Mouse (Mus musculus) cortical plate, adult 2 months (tissue): ENCODE data around the gene Tex48.

ENCODE experiments used
- CTCF ChIP-seq: fragments of 200-500 bp; IDR thresholded peaks from 2 replicates; pipeline ENCODE4 v1.5.1; 2011; ENCODE audit warnings: mild to moderate bottlenecking, control low read depth, low read length; ENCODE audit not compliant: insufficient read depth; ENCODE audit errors: extremely low read depth
- POLR2A ChIP-seq: fragments of 200-500 bp; IDR thresholded peaks from 2 replicates; pipeline ENCODE4 v1.6.1; 2011; ENCODE audit warnings: mild to moderate bottlenecking, low read length, control low read depth; ENCODE audit not compliant: insufficient read depth; ENCODE audit errors: extremely low read depth

- TF ChIP-seq CTCF (no peak), POLR2A (no peak)
These were observed 42.1 kb downstream of the Tex48 start for GRCm38 (mm10) chr4:63580078-63580477.
